Mouse (Mus musculus) stomach, embryonic 16.5 days (tissue): ENCODE results near the gene Utp11. TPM values are rescaled to one million over a fixed set of nuclear protein-coding genes. Genes with fewer than 3 reads are reported as not detected.

Experiments
- ATAC-seq: fragments of 200-750 bp; cut with Nextera tagmentation; 2 replicates; pipeline ENCODE4 v1.8.0; 2017; ENCODE audit warnings: moderate number of reproducible peaks, moderate TSS enrichment; ENCODE audit not compliant: insufficient read depth, low FRiP score
- H3K27ac ChIP-seq: fragments of 300-500 bp; sonication (generic); 2 replicates; pipeline ENCODE4 v1.5.1; 2014; ENCODE audit warnings: low read length
- H3K27me3 ChIP-seq: fragments of 300-500 bp; sonication (generic); 2 replicates; pipeline ENCODE4 v1.6.1; 2014; ENCODE audit warnings: low read length, control low read depth, mixed read lengths; ENCODE audit not compliant: control insufficient read depth, insufficient read depth
- H3K36me3 ChIP-seq: fragments of 300-500 bp; sonication (generic); 2 replicates; pipeline ENCODE4 v1.6.1; 2014; ENCODE audit warnings: low read length; ENCODE audit not compliant: control insufficient read depth, insufficient read depth
- H3K4me1 ChIP-seq: fragments of 300-500 bp; sonication (generic); 2 replicates; pipeline ENCODE4 v1.6.1; 2014; ENCODE audit warnings: low read length, control low read depth, mixed read lengths; ENCODE audit not compliant: control insufficient read depth, insufficient read depth
- H3K4me2 ChIP-seq: fragments of 300-500 bp; sonication (generic); 2 replicates; pipeline ENCODE4 v1.6.1; 2014; ENCODE audit warnings: low read depth, low read length, mixed read lengths
- H3K4me3 ChIP-seq: fragments of 300-500 bp; sonication (generic); replicated peaks from 2 replicates; pipeline ENCODE4 v1.5.1; 2014; ENCODE audit warnings: mild to moderate bottlenecking, low read length
- H3K9ac ChIP-seq: fragments of 300-500 bp; sonication (generic); 2 replicates; pipeline ENCODE4 v1.6.1; 2014; ENCODE audit warnings: low read length
- H3K9me3 ChIP-seq: fragments of 300-500 bp; sonication (generic); replicated peaks from 2 replicates; pipeline ENCODE4 v1.6.1; 2016; ENCODE audit warnings: low read length, control low read depth; ENCODE audit not compliant: control insufficient read depth
- WGBS: fragments of 180-500 bp; shearing (Covaris S2); extraction: QIAGEN DNeasy Blood & Tissue Kit; methylation state at CpG from one replicate; pipeline ENCODE4 v1.1.7; 2014; 5-methylcytosine and 5-hydroxymethylcytosine counted together
- polyA plus RNA-seq: library from polyadenylated mRNA; unstranded; fragments of >200 nt; fragmentation: Nextera tagmentation; extraction: Ambion mirVana; gene quantifications from 2 replicates; pipeline ENCODE4 v1.2.1, GENCODE M21; 2015

Utp11 gene
- polyA plus RNA-seq, 1 experiment from 2014 or later: 88.8 TPM

DNA sequence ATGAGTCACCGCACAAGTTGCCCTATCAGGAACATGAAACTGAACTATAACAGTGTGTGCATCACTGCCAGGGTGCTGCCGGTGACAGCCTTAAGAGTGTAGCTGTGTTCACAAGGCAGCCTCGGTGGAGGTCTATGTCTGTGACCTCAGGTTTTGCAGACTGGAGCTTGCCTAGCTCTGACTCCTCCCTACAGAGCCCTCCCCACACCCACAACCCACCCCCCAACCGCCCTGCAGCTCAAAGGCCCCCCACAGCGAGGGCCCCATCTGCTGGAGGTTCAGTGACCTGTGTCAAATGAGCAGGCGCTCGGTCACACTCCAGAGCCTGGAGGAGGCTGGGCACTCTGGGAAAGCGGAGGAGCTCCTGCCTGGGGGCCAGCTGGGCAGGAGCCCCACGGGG is 40.5 kb downstream of the Utp11 start:
- no peak overlapping the region for H3K4me2 ChIP-seq
- peaks cover 47% of the 10 kb centered on the region for H3K27me3 ChIP-seq
- 6% methylated on average over 9 of the region's 9 CpGs for WGBS

GRCm38 (mm10) chr4:124647909-124648308 is 45.5 kb downstream of the Utp11 start:
- Histone ChIP-seq H3K4me2 (no peak overlapping the region), H3K9ac (no peak overlapping the region), H3K27me3 (0 out of 2 replicates have a peak, but pooled peaks cover 4% of the 10 kb centered on the region), H3K4me1 (peaks cover 6% of the 10 kb centered on the region; the same call in 1 of the 2 replicates), H3K36me3 (no peaks in the 10 kb centered on the region), H3K9me3 (no peaks in the 10 kb centered on the region), H3K27ac (no peak overlapping the region), H3K4me3 (no peak overlapping the region)
- WGBS: 26% methylated on average over 5 of the region's 5 CpGs
- ATAC-seq: no peak

More for the DNA sequence above, 40.5 kb downstream of the Utp11 start:
- Histone ChIP-seq H3K9ac (no peak overlapping the region), H3K4me1 (peaks cover 6% of the 10 kb centered on the region), H3K27ac (no peak overlapping the region), H3K9me3 (no peaks in the 10 kb centered on the region), H3K36me3 (no peaks in the 10 kb centered on the region), H3K4me3 (no peak overlapping the region)
- ATAC-seq: no peak

- Histone ChIP-seq H3K27ac (no peak overlapping the region), H3K27me3 (no peaks in the 10 kb centered on the region), H3K9me3 (no peaks in the 10 kb centered on the region), H3K9ac (0 out of 2 replicates have a peak overlapping the region, but pooled peaks have one; percentile 10), H3K4me2 (peak overlapping the region; percentile 30; the same call in 1 of the 2 replicates), H3K4me1 (peaks cover 6% of the 10 kb centered on the region; the same call in 1 of the 2 replicates), H3K4me3 (0 out of 2 replicates have a peak overlapping the region, but pooled peaks have one; percentile 6), H3K36me3 (no peaks in the 10 kb centered on the region)
- 10% methylated on average over 8 of the region's 8 CpGs for WGBS
- ATAC-seq: 0 out of 2 replicates have a peak, but pooled peaks have one; percentile 11
Observed at GRCm38 (mm10) chr4:124646591-124646990, 46.8 kb downstream of the Utp11 start.

- Histone ChIP-seq H3K4me1 (peaks cover 6% of the 10 kb centered on the region; the same call in 1 of the 2 replicates), H3K9me3 (no peaks in the 10 kb centered on the region), H3K4me3 (no peak overlapping the region), H3K27me3 (peaks cover 4% of the 10 kb centered on the region; the same call in 1 of the 2 replicates), H3K27ac (no peak overlapping the region), H3K9ac (no peak overlapping the region), H3K36me3 (no peaks in the 10 kb centered on the region), H3K4me2 (no peak overlapping the region)
- WGBS: 6% methylated on average over 3 of the region's 3 CpGs
- peak; percentile 45; the same call in 1 of the 2 replicates for ATAC-seq
Observed at GRCm38 (mm10) chr4:124644974-124645433, 48.4 kb downstream of the Utp11 start.

DNA sequence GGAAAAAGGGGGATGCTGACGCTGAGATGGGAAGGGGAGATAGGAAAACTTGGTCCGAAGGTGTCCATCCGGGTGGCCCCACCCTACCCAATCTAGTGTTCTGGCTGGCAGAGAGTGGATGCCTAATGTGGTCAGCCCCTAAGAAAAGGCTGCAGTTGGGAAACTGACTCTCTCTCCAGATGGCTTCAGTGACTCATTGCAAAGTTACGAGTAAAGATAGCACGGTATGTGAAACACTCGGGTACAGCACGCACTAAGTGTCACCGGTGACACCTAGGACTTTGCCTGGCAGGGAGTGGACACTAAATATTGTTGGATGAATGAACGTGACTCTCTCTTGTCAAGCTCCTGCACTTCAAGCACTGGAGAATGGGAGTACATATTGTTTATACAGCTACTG is 49.5 kb downstream of the Utp11 start:
- H3K27me3 ChIP-seq: peaks cover 7% of the 10 kb centered on the region; the same call in 1 of the 2 replicates
- H3K27ac ChIP-seq: no peak overlapping the region
- H3K4me1 ChIP-seq: peaks cover 6% of the 10 kb centered on the region; the same call in 1 of the 2 replicates
- H3K4me2 ChIP-seq: no peak overlapping the region
- ATAC-seq: no peak
- H3K36me3 ChIP-seq: no peaks in the 10 kb centered on the region
- WGBS: 87% methylated on average over 9 of the region's 9 CpGs
- H3K4me3 ChIP-seq: no peak overlapping the region
- H3K9me3 ChIP-seq: no peaks in the 10 kb centered on the region
- H3K9ac ChIP-seq: no peak overlapping the region

DNA sequence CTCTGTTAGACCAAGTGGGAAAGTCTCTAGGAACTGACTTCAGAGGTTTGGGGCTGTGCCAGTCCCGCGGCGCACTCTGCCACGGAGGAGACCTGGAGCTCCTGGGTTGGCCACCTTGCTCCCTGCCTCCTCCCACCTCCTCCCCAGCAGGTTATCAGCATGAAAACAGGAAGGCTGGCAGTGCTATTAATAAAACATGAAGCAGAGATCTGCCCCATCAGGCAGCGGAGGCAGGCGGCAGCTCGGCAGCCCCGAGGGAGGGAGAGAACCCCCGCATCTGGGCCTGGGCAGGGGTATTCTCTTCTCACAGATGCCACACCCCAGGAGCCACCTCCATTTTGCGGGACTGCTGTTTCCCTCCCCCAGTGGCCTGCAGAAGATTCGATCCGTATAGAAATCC is 53.7 kb downstream of the Utp11 start:
- ATAC-seq: no peak
- WGBS: 22% methylated on average over 12 of the region's 12 CpGs
- Histone ChIP-seq H3K27me3 (peaks cover 7% of the 10 kb centered on the region; the same call in 1 of the 2 replicates), H3K27ac (no peak overlapping the region), H3K4me1 (no peaks in the 10 kb centered on the region), H3K9me3 (no peaks in the 10 kb centered on the region), H3K9ac (no peak overlapping the region), H3K36me3 (no peaks in the 10 kb centered on the region), H3K4me2 (no peak overlapping the region), H3K4me3 (no peak overlapping the region)

DNA sequence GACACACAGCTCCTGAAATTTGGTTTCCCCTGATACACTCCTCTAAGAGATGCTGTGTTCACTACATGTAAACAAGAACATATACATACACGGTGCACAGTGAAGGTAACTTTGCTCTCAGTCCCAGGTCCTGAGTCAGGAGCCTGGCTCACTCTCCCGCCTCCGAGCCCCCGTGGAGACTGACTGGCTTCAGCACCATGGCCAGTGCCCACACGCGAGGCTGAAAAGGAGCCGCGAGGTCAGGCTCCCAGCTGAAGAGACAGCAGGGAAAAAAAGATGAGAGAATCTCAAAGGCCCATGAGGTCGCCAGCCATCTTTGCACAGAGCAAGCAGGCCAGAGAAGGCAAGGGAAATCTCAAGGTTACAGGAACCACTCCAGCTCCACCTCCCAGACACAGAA is 60.1 kb downstream of the Utp11 start:
- Histone ChIP-seq H3K36me3 (no peaks in the 10 kb centered on the region), H3K27ac (no peak overlapping the region), H3K4me1 (no peaks in the 10 kb centered on the region), H3K9me3 (no peaks in the 10 kb centered on the region), H3K27me3 (peaks cover 5% of the 10 kb centered on the region; the same call in 1 of the 2 replicates), H3K4me2 (no peak overlapping the region), H3K9ac (no peak overlapping the region), H3K4me3 (no peak overlapping the region)
- no peak for ATAC-seq
- WGBS: 3% methylated on average over 9 of the region's 9 CpGs

DNA sequence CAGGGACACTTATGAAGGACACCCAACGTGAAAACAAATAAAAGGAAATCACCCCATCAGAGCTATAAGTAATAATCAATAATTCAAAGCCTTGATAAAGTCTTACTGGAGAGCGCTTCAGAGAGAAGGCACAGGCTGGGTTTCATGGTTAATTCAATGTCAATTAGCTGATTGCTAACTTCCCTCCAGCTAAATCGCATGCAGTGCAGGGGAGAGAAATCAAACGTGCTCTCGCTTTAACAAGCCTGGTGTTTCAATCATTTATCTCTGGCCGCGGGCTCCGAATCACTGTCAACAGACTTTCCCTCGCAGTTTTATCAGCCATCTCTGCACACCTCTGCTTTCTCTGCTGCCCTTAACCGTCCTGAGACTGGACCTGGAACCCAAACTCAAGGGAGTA is 60.5 kb downstream of the Utp11 start:
- H3K27ac ChIP-seq: no peak overlapping the region
- H3K9me3 ChIP-seq: no peaks in the 10 kb centered on the region
- no peaks in the 10 kb centered on the region for H3K4me1 ChIP-seq
- no peaks in the 10 kb centered on the region for H3K36me3 ChIP-seq
- no peak overlapping the region for H3K4me3 ChIP-seq
- WGBS: 66% methylated on average over 10 of the region's 10 CpGs
- no peak overlapping the region for H3K4me2 ChIP-seq
- no peak for ATAC-seq
- no peak overlapping the region for H3K9ac ChIP-seq
- peaks cover 5% of the 10 kb centered on the region; the same call in 1 of the 2 replicates for H3K27me3 ChIP-seq

GRCm38 (mm10) chr4:124631456-124631855 is 61.9 kb downstream of the Utp11 start:
- H3K27ac ChIP-seq: no peak overlapping the region
- no peaks in the 10 kb centered on the region for H3K9me3 ChIP-seq
- H3K36me3 ChIP-seq: no peaks in the 10 kb centered on the region
- H3K4me2 ChIP-seq: no peak overlapping the region
- 43% methylated on average over 4 of the region's 4 CpGs for WGBS
- H3K27me3 ChIP-seq: peaks cover 5% of the 10 kb centered on the region; the same call in 1 of the 2 replicates
- ATAC-seq: no peak
- H3K4me1 ChIP-seq: no peaks in the 10 kb centered on the region
- no peak overlapping the region for H3K4me3 ChIP-seq
- no peak overlapping the region for H3K9ac ChIP-seq
